Mouse (Mus musculus): ENCODE data around the gene Il17re. TPM values are rescaled to one million over a fixed set of nuclear protein-coding genes. Genes with fewer than 3 reads are reported as not detected.

The Il17re gene
- 1.9 and 3.6 TPM in 2 replicates for polyA plus RNA-seq (2016; fragmentation: Nextera tagmentation; extraction: Ambion mirVana)

- Histone ChIP-seq H3K9me3 (no peaks in the 10 kb centered on the region), H3K27me3 (ENCODE audit: insufficient read depth, poor library complexity, severe bottlenecking) (peaks cover 9% of the 10 kb centered on the region; the same call in 1 of the 2 replicates), H3K27ac (no peak within 1 kb of the TSS), H3K4me1 (peaks cover 11% of the 10 kb centered on the region; the same call in 1 of the 2 replicates), H3K4me3 (no peak within 1 kb of the TSS), H3K36me3 (no peaks in the 10 kb centered on the region)
- no peak for DNase-seq (ENCODE audit: low spot score)
- 66% methylated on average over 10 of the region's 10 CpGs for WGBS
These were observed at the start of gene Il17re for GRCm38 (mm10) chr6:113457952-113458534. TSS of gene Il17re (plus strand) at chr6:113458484.

GRCm38 (mm10) chr6:113410001-113410400, 48.3 kb upstream of the Il17re start:
- Histone ChIP-seq H3K27me3 (ENCODE audit: insufficient read depth, poor library complexity, severe bottlenecking) (no peaks in the 10 kb centered on the region), H3K27ac (no peak overlapping the region), H3K4me1 (no peaks in the 10 kb centered on the region), H3K4me3 (no peak overlapping the region), H3K36me3 (peaks cover 14% of the 10 kb centered on the region), H3K9me3 (no peaks in the 10 kb centered on the region)
- DNase-seq (ENCODE audit: low spot score): no peak
- 65% methylated on average over 1 of the region's 1 CpGs for WGBS

- Histone ChIP-seq H3K36me3 (peaks cover 27% of the 10 kb centered on the region), H3K9me3 (no peaks in the 10 kb centered on the region), H3K27ac (no peak overlapping the region), H3K4me1 (peaks cover 13% of the 10 kb centered on the region), H3K4me3 (no peak overlapping the region), H3K27me3 (ENCODE audit: insufficient read depth, poor library complexity, severe bottlenecking) (no peaks in the 10 kb centered on the region)
- no peak for DNase-seq (ENCODE audit: low spot score)
- 81% methylated on average over 5 of the region's 5 CpGs for WGBS
These were observed 41.9 kb upstream of the Il17re start for GRCm38 (mm10) chr6:113416416-113416815.

GRCm38 (mm10) chr6:113418441-113419198, 39.7 kb upstream of the Il17re start:
- Histone ChIP-seq H3K9me3 (no peaks in the 10 kb centered on the region), H3K4me1 (peaks cover 13% of the 10 kb centered on the region), H3K4me3 (peak overlapping the region; percentile 74), H3K36me3 (peaks cover 27% of the 10 kb centered on the region), H3K27ac (peak overlapping the region; percentile 84), H3K27me3 (ENCODE audit: insufficient read depth, poor library complexity, severe bottlenecking) (no peaks in the 10 kb centered on the region)
- 15% methylated on average over 16 of the region's 16 CpGs for WGBS
- DNase-seq (ENCODE audit: low spot score): peak; percentile 84

GRCm38 (mm10) chr6:113419199-113419587, 39.1 kb upstream of the Il17re start, which contains the start of gene Rpusd3:
TSS of gene Rpusd3 (minus strand) at chr6:113419340.
- Histone ChIP-seq H3K4me1 (peaks cover 13% of the 10 kb centered on the region), H3K9me3 (no peaks in the 10 kb centered on the region), H3K27me3 (ENCODE audit: insufficient read depth, poor library complexity, severe bottlenecking) (no peaks in the 10 kb centered on the region), H3K36me3 (peaks cover 25% of the 10 kb centered on the region), H3K27ac (peak within 1 kb of the TSS; percentile 84), H3K4me3 (peak within 1 kb of the TSS; percentile 74)
- peak; percentile 97 for DNase-seq (ENCODE audit: low spot score)
- WGBS: under 1% methylated on average over 25 of the region's 25 CpGs

- Histone ChIP-seq H3K4me3 (no peak overlapping the region), H3K36me3 (no peaks in the 10 kb centered on the region), H3K4me1 (peaks cover 9% of the 10 kb centered on the region), H3K27me3 (ENCODE audit: insufficient read depth, poor library complexity, severe bottlenecking) (no peaks in the 10 kb centered on the region), H3K9me3 (no peaks in the 10 kb centered on the region), H3K27ac (no peak overlapping the region)
- no peak for DNase-seq (ENCODE audit: low spot score)
- 61% methylated on average over 4 of the region's 4 CpGs for WGBS
These were observed 35.3 kb upstream of the Il17re start for GRCm38 (mm10) chr6:113423000-113423399.

- DNase-seq (ENCODE audit: low spot score): no peak
- Histone ChIP-seq H3K4me3 (no peak overlapping the region), H3K9me3 (no peaks in the 10 kb centered on the region), H3K27ac (no peak overlapping the region), H3K36me3 (no peaks in the 10 kb centered on the region), H3K27me3 (ENCODE audit: insufficient read depth, poor library complexity, severe bottlenecking) (no peaks in the 10 kb centered on the region), H3K4me1 (no peaks in the 10 kb centered on the region; the same call in 1 of the 2 replicates)
- WGBS: 80% methylated on average over 7 of the region's 7 CpGs
These were observed 34.1 kb upstream of the Il17re start for GRCm38 (mm10) chr6:113424187-113424586.

- DNase-seq (ENCODE audit: low spot score): no peak
- no peak overlapping the region for H3K4me3 ChIP-seq
- H3K27ac ChIP-seq: no peak overlapping the region
- no peaks in the 10 kb centered on the region for H3K9me3 ChIP-seq
- H3K36me3 ChIP-seq: no peaks in the 10 kb centered on the region
- no peaks in the 10 kb centered on the region for H3K27me3 ChIP-seq (ENCODE audit: insufficient read depth, poor library complexity, severe bottlenecking)
- no peaks in the 10 kb centered on the region for H3K4me1 ChIP-seq
- 86% methylated on average over 4 of the region's 4 CpGs for WGBS
These were observed 31.6 kb upstream of the Il17re start for GRCm38 (mm10) chr6:113426696-113427095.

GRCm38 (mm10) chr6:113427397-113427796, 30.9 kb upstream of the Il17re start:
- DNase-seq (ENCODE audit: low spot score): no peak
- no peaks in the 10 kb centered on the region for H3K27me3 ChIP-seq (ENCODE audit: insufficient read depth, poor library complexity, severe bottlenecking)
- no peak overlapping the region for H3K4me3 ChIP-seq
- WGBS: 66% methylated on average over 3 of the region's 3 CpGs
- H3K36me3 ChIP-seq: no peaks in the 10 kb centered on the region
- H3K4me1 ChIP-seq: no peaks in the 10 kb centered on the region
- H3K9me3 ChIP-seq: no peaks in the 10 kb centered on the region
- H3K27ac ChIP-seq: no peak overlapping the region

GRCm38 (mm10) chr6:113428006-113428405, 30.3 kb upstream of the Il17re start:
- Histone ChIP-seq H3K27me3 (ENCODE audit: insufficient read depth, poor library complexity, severe bottlenecking) (no peaks in the 10 kb centered on the region), H3K4me1 (no peaks in the 10 kb centered on the region), H3K36me3 (no peaks in the 10 kb centered on the region), H3K4me3 (no peak overlapping the region), H3K27ac (no peak overlapping the region), H3K9me3 (no peaks in the 10 kb centered on the region)
- 88% methylated on average over 16 of the region's 16 CpGs for WGBS
- no peak for DNase-seq (ENCODE audit: low spot score)

- no peak for DNase-seq (ENCODE audit: low spot score)
- WGBS: 80% methylated on average over 3 of the region's 3 CpGs
- H3K9me3 ChIP-seq: no peaks in the 10 kb centered on the region
- no peaks in the 10 kb centered on the region for H3K36me3 ChIP-seq
- no peak overlapping the region for H3K4me3 ChIP-seq
- no peaks in the 10 kb centered on the region for H3K4me1 ChIP-seq
- H3K27me3 ChIP-seq (ENCODE audit: insufficient read depth, poor library complexity, severe bottlenecking): no peaks in the 10 kb centered on the region
- H3K27ac ChIP-seq: no peak overlapping the region
These were observed 28.3 kb upstream of the Il17re start for GRCm38 (mm10) chr6:113429965-113430364.

- no peak overlapping the region for H3K4me3 ChIP-seq
- H3K27me3 ChIP-seq (ENCODE audit: insufficient read depth, poor library complexity, severe bottlenecking): no peaks in the 10 kb centered on the region
- H3K27ac ChIP-seq: no peak overlapping the region
- no peaks in the 10 kb centered on the region for H3K4me1 ChIP-seq
- 49% methylated on average over 3 of the region's 3 CpGs for WGBS
- no peaks in the 10 kb centered on the region for H3K36me3 ChIP-seq
- H3K9me3 ChIP-seq: no peaks in the 10 kb centered on the region
- no peak for DNase-seq (ENCODE audit: low spot score)
These were observed 27.4 kb upstream of the Il17re start for GRCm38 (mm10) chr6:113430846-113431245.

- no peaks in the 10 kb centered on the region for H3K27me3 ChIP-seq (ENCODE audit: insufficient read depth, poor library complexity, severe bottlenecking)
- WGBS: 51% methylated on average over 3 of the region's 3 CpGs
- no peaks in the 10 kb centered on the region for H3K4me1 ChIP-seq
These were observed 26.5 kb upstream of the Il17re start for GRCm38 (mm10) chr6:113431801-113432200.

More at GRCm38 (mm10) chr6:113431801-113432200, 26.5 kb upstream of the Il17re start:
- Histone ChIP-seq H3K9me3 (no peaks in the 10 kb centered on the region), H3K27ac (no peak overlapping the region), H3K4me3 (no peak overlapping the region), H3K36me3 (no peaks in the 10 kb centered on the region)
- no peak for DNase-seq (ENCODE audit: low spot score)

Data from heart, embryonic 10.5 days (tissue).